Mouse (Mus musculus) olfactory bulb, adult 2 months (tissue): Measurements from ENCODE around the gene Pemt.

Experiments used
- CTCF ChIP-seq: fragments of 200-500 bp; IDR thresholded peaks from 2 replicates; pipeline ENCODE4 v1.5.1; 2012; ENCODE audit warnings: low read depth, mild to moderate bottlenecking, low read length, moderate library complexity; ENCODE audit not compliant: insufficient read depth
- POLR2A ChIP-seq: fragments of 200-500 bp; IDR thresholded peaks from 2 replicates; pipeline ENCODE4 v1.6.1; 2012; ENCODE audit warnings: mild to moderate bottlenecking, low read depth, low read length, moderate library complexity; ENCODE audit not compliant: insufficient read depth

GRCm38 (mm10) chr11:60090696-60091421 lies 44.6 kb upstream of the Pemt start:
- no peak for TF ChIP-seq POLR2A
- TF ChIP-seq CTCF, result no peak
